Mouse (Mus musculus): ENCODE measurements around the gene Slc25a26.

GRCm38 (mm10) chr6:94524335-94524734, 24.2 kb downstream of the Slc25a26 start:
- peak; percentile 73 for TF ChIP-seq CTCF (IDR thresholded peaks at IDR 0.05)
- TF ChIP-seq EP300 (IDR thresholded peaks at IDR 0.05), result no peak
